Mouse (Mus musculus): ENCODE data around the gene Prpf18. TPM values are rescaled to one million over a fixed set of nuclear protein-coding genes. Genes with fewer than 3 reads are reported as not detected.

The Prpf18 gene
- polyA plus RNA-seq, 1 experiment from 2014 or later = 28.3 TPM

DNA sequence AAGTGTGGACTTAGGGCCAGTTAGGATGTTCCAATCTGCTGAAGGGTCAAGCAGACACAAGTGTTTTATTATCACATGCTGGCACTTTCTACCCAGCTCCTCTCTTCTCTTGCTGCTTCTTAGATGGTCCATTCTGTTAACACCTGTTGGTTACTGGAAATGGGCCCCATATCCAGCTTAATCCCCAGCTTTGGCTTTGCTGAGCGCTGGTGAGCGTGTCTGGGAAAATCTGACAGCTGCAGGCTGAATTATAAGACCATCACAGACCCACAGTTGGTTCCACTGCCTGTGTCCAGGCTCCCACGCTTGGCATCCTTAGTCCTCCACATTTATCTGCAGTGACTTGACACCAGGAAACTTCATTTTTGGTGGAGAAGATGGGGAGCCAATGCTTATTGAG, 45.4 kb downstream of the Prpf18 start:
- Histone ChIP-seq H3K9ac (ENCODE audit: low read depth, low read length) (no peak overlapping the region), H3K27ac (ENCODE audit: low read length) (no peak overlapping the region), H3K27me3 (ENCODE audit: control insufficient read depth, insufficient read depth, low read depth, low read length) (no peaks in the 10 kb centered on the region), H3K36me3 (ENCODE audit: control insufficient read depth, insufficient read depth) (peaks cover 92% of the 10 kb centered on the region), H3K4me2 (ENCODE audit: low read depth, low read length) (no peak overlapping the region), H3K4me3 (ENCODE audit: low read depth, low read length) (no peak overlapping the region), H3K4me1 (ENCODE audit: control insufficient read depth, low read depth, low read length) (no peaks in the 10 kb centered on the region), H3K9me3 (replicated peaks; ENCODE audit: control insufficient read depth, low read length) (no peaks in the 10 kb centered on the region)
- 93% methylated on average over 3 of the region's 3 CpGs for WGBS (ENCODE audit: insufficient replicate concordance)
- no peak for ATAC-seq (ENCODE audit: low read depth)

DNA sequence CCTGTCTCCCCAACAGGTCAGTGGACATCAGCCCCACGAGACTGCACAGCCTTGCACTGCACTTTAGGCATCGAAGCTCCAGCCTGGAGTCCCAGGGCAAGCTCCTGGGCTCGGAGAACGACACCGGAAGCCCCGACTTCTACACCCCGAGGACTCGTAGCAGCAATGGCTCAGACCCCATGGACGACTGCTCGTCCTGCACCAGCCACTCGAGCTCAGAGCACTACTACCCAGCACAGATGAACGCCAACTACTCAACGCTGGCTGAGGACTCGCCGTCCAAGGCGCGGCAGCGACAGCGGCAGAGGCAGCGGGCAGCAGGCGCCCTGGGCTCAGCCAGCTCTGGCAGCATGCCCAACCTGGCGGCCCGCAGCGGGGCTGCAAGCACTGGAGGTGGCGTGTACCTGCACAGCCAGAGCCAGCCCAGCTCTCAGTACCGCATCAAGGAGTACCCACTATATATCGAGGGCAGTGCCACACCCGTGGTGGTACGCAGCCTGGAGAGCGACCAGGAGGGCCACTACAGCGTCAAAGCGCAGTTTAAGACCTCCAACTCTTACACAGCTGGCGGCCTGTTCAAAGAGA, 48.5 kb downstream of the Prpf18 start:
- Histone ChIP-seq H3K4me1 (ENCODE audit: control insufficient read depth, low read depth, low read length) (no peaks in the 10 kb centered on the region), H3K9ac (ENCODE audit: low read depth, low read length) (no peak overlapping the region), H3K4me2 (ENCODE audit: low read depth, low read length) (no peak overlapping the region), H3K27ac (ENCODE audit: low read length) (no peak overlapping the region), H3K27me3 (ENCODE audit: control insufficient read depth, insufficient read depth, low read depth, low read length) (no peaks in the 10 kb centered on the region), H3K9me3 (replicated peaks; ENCODE audit: control insufficient read depth, low read length) (no peaks in the 10 kb centered on the region), H3K4me3 (ENCODE audit: low read depth, low read length) (no peak overlapping the region), H3K36me3 (ENCODE audit: control insufficient read depth, insufficient read depth) (peaks cover 91% of the 10 kb centered on the region)
- WGBS (ENCODE audit: insufficient replicate concordance) = 90% methylated on average over 33 of the region's 33 CpGs
- 0 out of 2 replicates have a peak, but pooled peaks have one; percentile 17 for ATAC-seq (ENCODE audit: low read depth)

DNA sequence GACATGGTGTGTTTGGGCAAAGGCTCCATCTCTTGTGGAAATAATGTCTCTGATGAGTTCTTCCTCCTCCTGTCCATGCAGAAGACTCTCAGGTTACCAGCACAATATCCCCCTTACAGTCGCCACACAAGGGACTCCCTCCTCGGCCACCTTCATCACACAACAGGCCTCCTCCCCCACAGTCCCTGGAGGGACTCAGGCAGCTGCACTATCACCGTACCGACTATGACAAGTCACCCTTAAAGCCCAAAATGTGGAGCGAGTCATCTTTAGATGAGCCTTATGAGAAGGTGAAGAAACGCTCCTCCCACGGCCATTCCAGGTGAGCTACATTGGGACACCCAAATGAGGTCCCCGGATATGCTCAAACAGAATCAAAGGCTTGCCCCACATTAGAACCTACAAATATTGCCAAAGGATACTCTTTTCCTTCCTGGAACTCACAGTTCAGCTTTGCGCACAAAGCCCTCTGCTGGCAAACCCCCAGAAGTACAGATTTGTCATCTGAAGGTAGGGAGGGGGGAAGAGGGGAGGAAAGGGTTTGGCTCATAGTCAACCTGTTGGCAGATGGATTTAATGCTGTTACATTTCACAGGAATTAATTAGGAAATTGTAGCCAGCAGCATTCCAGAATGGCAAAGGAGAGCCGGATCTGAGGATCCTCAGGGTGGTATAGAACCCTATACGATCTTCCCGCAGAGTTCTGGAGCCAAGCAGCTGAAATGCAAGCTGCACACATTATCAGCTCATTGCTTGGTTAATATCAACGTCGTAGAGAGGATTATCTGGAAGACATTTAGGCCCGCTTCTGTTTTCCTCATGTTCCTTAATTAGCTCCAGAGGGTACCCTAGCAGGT, 50.7 kb downstream of the Prpf18 start:
- Histone ChIP-seq H3K4me2 (ENCODE audit: low read depth, low read length) (no peak overlapping the region), H3K36me3 (ENCODE audit: control insufficient read depth, insufficient read depth) (peaks cover 88% of the 10 kb centered on the region), H3K27ac (ENCODE audit: low read length) (no peak overlapping the region), H3K27me3 (ENCODE audit: control insufficient read depth, insufficient read depth, low read depth, low read length) (no peaks in the 10 kb centered on the region), H3K9me3 (replicated peaks; ENCODE audit: control insufficient read depth, low read length) (no peaks in the 10 kb centered on the region), H3K4me1 (ENCODE audit: control insufficient read depth, low read depth, low read length) (no peaks in the 10 kb centered on the region), H3K9ac (ENCODE audit: low read depth, low read length) (no peak overlapping the region), H3K4me3 (ENCODE audit: low read depth, low read length) (no peak overlapping the region)
- 67% methylated on average over 15 of the region's 15 CpGs for WGBS (ENCODE audit: insufficient replicate concordance)
- no peak for ATAC-seq (ENCODE audit: low read depth)

DNA sequence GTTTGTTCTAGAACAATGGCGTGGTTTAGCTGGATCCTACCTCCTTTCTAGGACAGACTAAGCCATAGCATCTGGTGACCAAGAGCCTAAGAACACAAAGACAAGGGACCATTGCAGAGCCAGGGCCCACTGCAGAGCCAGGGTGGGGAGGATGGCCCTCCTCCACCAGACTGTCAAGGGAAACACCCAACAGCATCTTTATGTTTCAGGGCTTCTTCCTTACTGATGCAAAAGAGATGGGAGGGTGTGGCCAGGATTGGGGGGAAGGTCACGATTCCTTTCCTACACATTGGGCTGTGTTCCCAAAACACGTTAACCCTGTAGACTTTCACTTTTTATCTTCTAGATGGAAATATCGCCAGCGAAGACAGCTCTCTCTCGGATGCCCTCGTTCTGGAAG, 54.9 kb downstream of the Prpf18 start:
- Histone ChIP-seq H3K9ac (ENCODE audit: low read depth, low read length) (no peak overlapping the region), H3K27ac (ENCODE audit: low read length) (no peak overlapping the region), H3K27me3 (ENCODE audit: control insufficient read depth, insufficient read depth, low read depth, low read length) (no peaks in the 10 kb centered on the region), H3K36me3 (ENCODE audit: control insufficient read depth, insufficient read depth) (peaks cover 84% of the 10 kb centered on the region), H3K4me1 (ENCODE audit: control insufficient read depth, low read depth, low read length) (peaks cover 7% of the 10 kb centered on the region; the same call in 1 of the 2 replicates), H3K4me2 (ENCODE audit: low read depth, low read length) (no peak overlapping the region), H3K4me3 (ENCODE audit: low read depth, low read length) (no peak overlapping the region), H3K9me3 (replicated peaks; ENCODE audit: control insufficient read depth, low read length) (no peaks in the 10 kb centered on the region)
- ATAC-seq (ENCODE audit: low read depth) = no peak
- WGBS (ENCODE audit: insufficient replicate concordance) = 88% methylated on average over 7 of the region's 7 CpGs

DNA sequence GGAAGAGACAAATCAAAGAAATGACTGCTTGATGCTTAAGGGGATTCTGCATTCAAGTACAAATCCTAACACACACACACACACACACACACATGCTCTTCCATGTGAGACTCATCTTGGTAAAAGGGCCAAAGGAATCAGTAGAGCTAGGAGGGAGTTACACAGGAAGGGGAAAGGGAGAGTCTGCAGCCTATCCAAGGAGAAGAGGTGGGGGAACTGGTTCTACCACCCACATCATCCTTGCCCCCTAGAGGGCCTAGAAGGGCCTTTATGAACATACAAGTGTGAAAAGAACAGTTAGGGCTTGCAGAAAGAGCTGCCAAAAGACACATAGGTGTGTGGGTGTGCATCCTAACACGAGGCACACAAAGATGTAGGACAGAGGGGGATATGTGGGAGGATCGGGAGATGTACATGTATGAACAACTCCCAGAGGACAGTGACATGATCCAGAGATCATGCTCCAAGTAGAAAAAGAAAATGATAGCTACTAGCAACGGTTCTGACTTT, 58.0 kb downstream of the Prpf18 start:
- H3K27ac ChIP-seq (ENCODE audit: low read length) = no peak overlapping the region
- WGBS (ENCODE audit: insufficient replicate concordance) = 84% methylated on average over 3 of the region's 3 CpGs
- H3K4me3 ChIP-seq (ENCODE audit: low read depth, low read length) = no peak overlapping the region
- H3K36me3 ChIP-seq (ENCODE audit: control insufficient read depth, insufficient read depth) = peaks cover 85% of the 10 kb centered on the region
- no peak overlapping the region for H3K4me2 ChIP-seq (ENCODE audit: low read depth, low read length)
- H3K27me3 ChIP-seq (ENCODE audit: control insufficient read depth, insufficient read depth, low read depth, low read length) = no peaks in the 10 kb centered on the region
- ATAC-seq (ENCODE audit: low read depth) = no peak
- peaks cover 7% of the 10 kb centered on the region; the same call in 1 of the 2 replicates for H3K4me1 ChIP-seq (ENCODE audit: control insufficient read depth, low read depth, low read length)
- H3K9me3 ChIP-seq (replicated peaks; ENCODE audit: control insufficient read depth, low read length) = no peaks in the 10 kb centered on the region
- no peak overlapping the region for H3K9ac ChIP-seq (ENCODE audit: low read depth, low read length)

DNA sequence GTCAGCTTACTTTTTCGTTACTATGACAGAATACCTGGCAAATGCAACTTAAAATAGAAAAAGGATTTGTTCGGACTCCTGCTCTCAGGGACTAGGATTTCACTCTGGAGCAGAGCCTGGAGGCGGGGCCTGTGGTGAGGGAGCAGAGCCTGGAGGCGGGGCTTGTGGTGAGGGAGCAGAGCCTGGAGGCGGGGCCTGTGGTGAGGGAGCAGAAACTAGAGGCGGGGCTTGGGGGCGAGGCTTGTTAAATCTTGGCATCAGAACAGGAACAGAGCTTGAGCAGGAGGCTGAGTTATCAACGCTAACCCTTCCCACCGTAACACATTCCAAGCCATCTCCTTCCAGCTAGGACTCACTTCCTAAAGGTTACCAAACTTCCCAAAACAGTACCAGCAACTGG, 58.5 kb downstream of the Prpf18 start:
- no peak overlapping the region for H3K4me3 ChIP-seq (ENCODE audit: low read depth, low read length)
- H3K36me3 ChIP-seq (ENCODE audit: control insufficient read depth, insufficient read depth) = peaks cover 85% of the 10 kb centered on the region
- H3K9me3 ChIP-seq (replicated peaks; ENCODE audit: control insufficient read depth, low read length) = no peaks in the 10 kb centered on the region
- no peaks in the 10 kb centered on the region for H3K27me3 ChIP-seq (ENCODE audit: control insufficient read depth, insufficient read depth, low read depth, low read length)
- peaks cover 7% of the 10 kb centered on the region; the same call in 1 of the 2 replicates for H3K4me1 ChIP-seq (ENCODE audit: control insufficient read depth, low read depth, low read length)
- no peak overlapping the region for H3K4me2 ChIP-seq (ENCODE audit: low read depth, low read length)
- H3K9ac ChIP-seq (ENCODE audit: low read depth, low read length) = no peak overlapping the region
- WGBS (ENCODE audit: insufficient replicate concordance) = 17% methylated on average over 9 of the region's 9 CpGs
- no peak overlapping the region for H3K27ac ChIP-seq (ENCODE audit: low read length)
- peak; percentile 73 for ATAC-seq (ENCODE audit: low read depth)

DNA sequence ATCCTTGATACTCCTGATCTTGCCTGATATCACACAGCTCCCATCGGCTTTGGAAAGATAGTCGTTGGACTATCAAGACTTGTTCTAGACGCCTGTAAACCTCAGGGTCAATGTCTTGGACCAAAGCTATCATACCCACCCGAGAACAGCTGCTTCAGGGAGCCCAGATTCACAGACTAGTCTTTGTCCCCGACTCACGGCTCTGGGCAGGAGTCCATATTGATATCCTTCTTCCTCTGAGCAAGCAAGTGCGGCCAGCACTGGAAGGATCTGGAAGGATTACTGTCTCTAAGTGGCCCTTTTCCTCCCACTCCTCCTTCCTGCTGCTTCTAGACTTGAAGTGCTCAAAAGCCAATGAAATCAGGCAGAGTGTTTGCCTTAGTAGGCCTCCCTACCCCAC, 59.2 kb downstream of the Prpf18 start:
- Histone ChIP-seq H3K9me3 (replicated peaks; ENCODE audit: control insufficient read depth, low read length) (no peaks in the 10 kb centered on the region), H3K36me3 (ENCODE audit: control insufficient read depth, insufficient read depth) (peaks cover 88% of the 10 kb centered on the region), H3K4me3 (ENCODE audit: low read depth, low read length) (no peak overlapping the region), H3K4me2 (ENCODE audit: low read depth, low read length) (no peak overlapping the region), H3K9ac (ENCODE audit: low read depth, low read length) (no peak overlapping the region), H3K27me3 (ENCODE audit: control insufficient read depth, insufficient read depth, low read depth, low read length) (no peaks in the 10 kb centered on the region), H3K27ac (ENCODE audit: low read length) (no peak overlapping the region), H3K4me1 (ENCODE audit: control insufficient read depth, low read depth, low read length) (peaks cover 7% of the 10 kb centered on the region; the same call in 1 of the 2 replicates)
- WGBS (ENCODE audit: insufficient replicate concordance) = 85% methylated on average over 7 of the region's 7 CpGs
- ATAC-seq (ENCODE audit: low read depth) = no peak

DNA sequence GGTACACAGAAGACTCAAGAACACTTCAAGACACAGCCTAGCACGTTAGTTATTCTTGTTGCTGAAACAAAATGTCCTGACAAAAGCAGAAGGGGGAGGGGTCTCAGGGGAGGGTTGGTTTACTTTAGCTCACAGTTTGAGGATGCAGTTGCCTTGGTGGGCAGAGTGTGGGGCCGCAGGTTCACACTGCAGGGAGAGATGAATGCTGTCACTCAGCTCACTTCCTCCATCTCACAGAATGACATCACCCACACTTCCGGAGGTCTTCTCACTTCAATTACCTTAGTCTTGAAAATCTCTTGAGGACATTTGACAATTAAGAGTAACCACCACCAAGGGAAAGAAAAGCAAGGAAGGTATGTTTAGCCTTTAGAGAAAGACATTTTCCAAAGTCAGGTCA, 60.3 kb downstream of the Prpf18 start:
- Histone ChIP-seq H3K4me3 (ENCODE audit: low read depth, low read length) (no peak overlapping the region), H3K27me3 (ENCODE audit: control insufficient read depth, insufficient read depth, low read depth, low read length) (no peaks in the 10 kb centered on the region), H3K36me3 (ENCODE audit: control insufficient read depth, insufficient read depth) (peaks cover 88% of the 10 kb centered on the region), H3K9ac (ENCODE audit: low read depth, low read length) (no peak overlapping the region), H3K9me3 (replicated peaks; ENCODE audit: control insufficient read depth, low read length) (no peaks in the 10 kb centered on the region), H3K4me1 (ENCODE audit: control insufficient read depth, low read depth, low read length) (peaks cover 7% of the 10 kb centered on the region; the same call in 1 of the 2 replicates), H3K27ac (ENCODE audit: low read length) (no peak overlapping the region), H3K4me2 (ENCODE audit: low read depth, low read length) (no peak overlapping the region)
- WGBS (ENCODE audit: insufficient replicate concordance) = 65% methylated on average over 3 of the region's 3 CpGs
- no peak for ATAC-seq (ENCODE audit: low read depth)
